Mouse (Mus musculus): ENCODE results near the gene Rnf168.
A peak's percentile ranks its signal among the peaks of the same experiment; 100 is the strongest.

Rnf168 gene

GRCm38 (mm10) chr16:32312859-32313258 is 35.6 kb downstream of the Rnf168 start:
- DNase-seq (ENCODE audit: low spot score in 2 of 2): no peak

GRCm38 (mm10) chr16:32316601-32317000 is 39.3 kb downstream of the Rnf168 start:
- DNase-seq (ENCODE audit: low spot score in 2 of 2): no peak

- no peak for DNase-seq (ENCODE audit: low spot score in 2 of 2)
Observed at GRCm38 (mm10) chr16:32323953-32324352, 46.7 kb downstream of the Rnf168 start.

GRCm38 (mm10) chr16:32330876-32331670 is 53.8 kb downstream of the Rnf168 start:
- DNase-seq (ENCODE audit: low spot score in 2 of 2): no peak

- peak; percentile 96 to 98 for DNase-seq (ENCODE audit: low spot score in 2 of 2)
Observed at GRCm38 (mm10) chr16:32332040-32332555, 54.8 kb downstream of the Rnf168 start, which contains the start of gene Ubxn7. TSS of gene Ubxn7 (plus strand) at chr16:32332257.

GRCm38 (mm10) chr16:32332556-32333511 is 55.6 kb downstream of the Rnf168 start:
- DNase-seq (ENCODE audit: low spot score in 2 of 2): peak; percentile 9 to 53

- DNase-seq (ENCODE audit: low spot score in 2 of 2): no peak
Observed at GRCm38 (mm10) chr16:32335146-32335545, 57.9 kb downstream of the Rnf168 start.

GRCm38 (mm10) chr16:32336026-32336780 is 58.9 kb downstream of the Rnf168 start:
- DNase-seq (ENCODE audit: low spot score in 2 of 2): no peak

GRCm38 (mm10) chr16:32337001-32337400 is 59.7 kb downstream of the Rnf168 start:
- DNase-seq (ENCODE audit: low spot score in 2 of 2): no peak

GRCm38 (mm10) chr16:32340451-32340850 is 63.2 kb downstream of the Rnf168 start:
- DNase-seq (ENCODE audit: low spot score in 2 of 2): no peak

GRCm38 (mm10) chr16:32345521-32345920 is 68.3 kb downstream of the Rnf168 start:
- no peak for DNase-seq (ENCODE audit: low spot score in 2 of 2)

GRCm38 (mm10) chr16:32350776-32351175 is 73.5 kb downstream of the Rnf168 start:
- no peak for DNase-seq (ENCODE audit: low spot score in 2 of 2)
